Mouse (Mus musculus) forelimb bud, embryonic 11.5 days (tissue): ENCODE measurements around the gene Snw1.

Experiments
- DNase-seq: peaks from one replicate; pipeline ENCODE4 v3.0.0-alpha.2; 2012; ENCODE audit warnings: low read depth, low spot score

Gene Snw1

DNA sequence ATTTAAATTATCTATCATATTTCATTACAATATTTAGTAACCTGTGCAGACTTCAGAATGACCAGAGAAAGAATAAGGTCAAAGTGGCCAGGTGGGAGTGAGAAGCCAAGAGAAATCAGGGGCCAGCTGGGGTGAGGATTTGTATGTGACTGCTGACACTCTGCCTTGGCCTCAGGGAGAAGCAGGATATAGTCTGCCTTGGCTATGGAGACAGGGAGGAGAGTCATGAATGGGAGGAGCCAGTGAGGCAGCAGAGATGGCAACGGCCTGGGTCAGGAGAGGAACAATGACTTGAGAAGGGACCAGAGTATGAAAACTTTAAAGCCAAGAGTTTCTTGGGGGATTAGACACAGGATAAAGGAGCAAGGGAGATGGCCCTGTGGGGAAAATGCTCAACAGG is 48.4 kb downstream of the Snw1 start:
- no peak for DNase-seq

DNA sequence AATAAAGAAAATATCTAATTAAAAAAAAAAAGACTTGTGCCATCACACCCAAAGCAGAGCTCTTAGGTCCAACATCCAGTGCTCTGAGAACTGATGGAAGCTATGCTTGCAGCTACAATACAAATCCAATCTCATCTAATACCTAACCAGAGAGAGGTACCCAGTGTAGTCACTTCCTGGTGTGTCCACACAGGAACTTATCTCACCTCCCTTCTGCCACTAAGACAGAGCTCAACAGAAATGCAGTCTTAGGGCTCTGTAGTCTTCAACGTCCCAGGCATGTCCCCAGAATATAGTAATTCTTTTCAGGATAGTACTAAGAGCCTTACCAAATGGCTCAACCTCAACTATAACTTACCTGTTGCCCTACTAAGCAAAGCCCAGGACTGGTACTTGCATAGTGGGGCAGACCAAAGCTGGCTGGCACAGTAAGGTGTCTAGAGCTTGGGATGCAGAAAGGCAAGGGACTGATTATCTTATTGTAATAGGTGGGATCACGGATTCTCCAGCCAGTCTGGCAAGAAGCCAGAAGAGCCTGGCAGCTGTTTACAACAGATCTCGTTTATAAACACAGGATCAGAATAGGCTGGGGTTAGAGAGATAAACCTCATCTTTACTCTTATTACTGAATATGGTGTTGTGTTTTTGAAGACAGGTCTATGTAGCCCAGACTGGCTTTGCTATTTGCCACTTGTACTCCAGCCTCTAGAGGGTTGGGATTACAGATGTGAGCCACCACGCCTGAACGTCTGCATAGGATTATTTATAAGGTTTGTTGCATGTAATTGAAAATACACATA is 50.2 kb downstream of the Snw1 start:
- DNase-seq, result no peak

DNA sequence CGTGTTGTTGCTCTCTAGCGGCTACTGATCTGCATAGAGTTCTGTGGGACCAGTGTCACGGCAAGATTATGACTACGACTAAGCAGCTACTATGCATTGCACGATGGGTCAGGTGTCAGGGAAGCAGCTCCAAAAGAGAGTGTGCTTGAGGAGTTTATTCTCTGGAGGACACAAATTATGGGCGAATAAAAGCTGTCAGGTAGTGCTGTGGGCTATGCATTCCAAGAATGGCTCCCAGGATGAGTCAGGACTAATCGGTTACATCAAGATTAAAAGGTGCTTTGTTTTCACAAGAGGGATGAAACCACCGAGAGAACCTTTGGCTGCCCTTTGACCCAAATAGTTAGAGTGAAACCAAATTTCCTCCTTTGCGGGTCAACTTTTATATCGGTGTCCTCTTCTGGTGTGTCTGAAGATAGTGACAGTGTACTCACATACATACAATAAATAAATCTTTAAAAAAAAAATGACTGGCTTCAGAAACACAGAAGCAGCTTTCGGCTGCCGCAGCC is 52.0 kb downstream of the Snw1 start:
- DNase-seq, result no peak

DNA sequence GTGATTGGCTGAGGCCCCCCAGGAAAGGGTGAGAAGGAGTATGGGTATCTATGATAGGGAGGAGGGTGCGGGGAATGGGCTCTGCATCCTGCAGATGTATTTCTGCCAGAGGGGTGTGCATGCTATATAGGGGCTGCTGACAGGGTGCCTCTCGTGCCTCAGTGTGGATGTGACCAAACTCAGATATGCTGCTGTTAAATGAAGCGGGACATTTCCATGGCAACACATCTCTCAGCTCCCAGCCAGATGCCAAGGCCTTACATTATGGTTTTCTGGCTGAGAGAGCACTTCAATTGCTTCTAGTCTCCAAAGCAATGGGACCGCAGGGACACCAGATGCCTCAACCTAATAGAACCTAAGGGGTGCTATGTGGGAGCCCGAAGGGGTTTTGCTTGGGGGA is 53.2 kb downstream of the Snw1 start:
- DNase-seq, result no peak

DNA sequence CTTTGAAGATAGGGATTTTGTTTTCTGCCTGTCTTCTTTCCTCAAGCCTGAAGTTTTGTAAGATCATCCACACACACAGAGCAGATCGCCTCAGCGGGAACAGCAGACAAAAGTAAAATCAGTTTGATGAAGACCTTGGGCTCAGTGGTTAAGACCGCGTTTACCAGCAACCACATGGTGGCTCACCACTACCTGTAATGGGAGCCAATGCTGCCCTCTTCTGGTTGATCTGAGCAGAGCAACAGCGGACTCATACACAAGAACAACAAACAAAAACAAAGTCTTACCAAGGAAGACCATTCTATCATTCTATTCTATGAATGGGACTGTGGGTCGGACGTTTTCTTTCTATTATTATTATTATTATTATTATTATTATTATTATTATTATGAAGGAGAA is 55.4 kb downstream of the Snw1 start:
- peak; percentile 68 for DNase-seq

DNA sequence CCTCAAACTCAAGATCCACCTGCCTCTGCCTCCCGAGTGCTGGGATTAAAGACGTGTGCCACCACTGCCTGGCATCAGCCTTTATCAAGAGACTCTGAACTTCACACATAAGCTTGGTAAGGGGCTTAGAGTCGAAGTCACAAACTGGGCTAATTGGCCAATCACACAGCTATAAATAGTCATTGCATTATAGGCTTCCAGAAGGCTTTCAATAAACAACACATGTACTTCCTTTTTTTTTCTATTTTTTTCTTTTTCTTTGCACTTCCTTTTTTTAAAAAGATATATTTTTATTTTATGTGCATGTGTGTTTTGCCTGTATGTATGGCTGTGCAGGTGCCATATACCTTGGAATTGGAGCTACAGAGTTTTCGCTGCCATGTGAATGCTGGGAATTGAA is 56.7 kb downstream of the Snw1 start:
- no peak for DNase-seq

DNA sequence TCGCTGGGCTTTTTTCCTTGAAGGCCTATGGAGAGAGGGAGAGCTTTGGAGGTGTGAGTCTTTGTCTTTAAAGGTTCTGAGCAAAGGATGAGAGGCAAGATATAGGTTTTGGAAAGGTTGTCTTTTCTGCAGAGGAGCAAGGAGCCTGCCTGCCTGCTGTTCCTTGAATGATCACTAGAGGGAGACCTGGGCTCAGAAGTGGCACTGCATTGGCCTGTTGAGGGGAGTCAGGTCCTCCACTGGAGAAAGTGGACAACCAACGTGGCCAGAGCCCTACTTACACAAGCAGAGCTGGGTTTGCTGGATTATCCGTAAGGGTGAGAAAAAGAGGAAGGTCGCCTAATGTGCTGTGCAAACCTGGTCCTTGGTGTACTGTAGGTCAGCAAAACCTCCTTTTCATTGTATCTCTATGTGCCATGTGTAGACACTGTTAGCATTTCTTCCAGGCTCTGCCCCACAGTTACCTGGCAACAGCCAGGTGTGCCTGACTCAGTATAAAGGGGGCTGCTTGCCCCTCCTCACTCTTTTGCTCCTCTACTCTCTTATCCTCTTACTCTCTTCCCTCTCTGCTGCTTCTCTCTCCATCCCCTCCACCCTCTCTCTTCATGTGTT is 58.8 kb downstream of the Snw1 start:
- DNase-seq, result peak; percentile 61

DNA sequence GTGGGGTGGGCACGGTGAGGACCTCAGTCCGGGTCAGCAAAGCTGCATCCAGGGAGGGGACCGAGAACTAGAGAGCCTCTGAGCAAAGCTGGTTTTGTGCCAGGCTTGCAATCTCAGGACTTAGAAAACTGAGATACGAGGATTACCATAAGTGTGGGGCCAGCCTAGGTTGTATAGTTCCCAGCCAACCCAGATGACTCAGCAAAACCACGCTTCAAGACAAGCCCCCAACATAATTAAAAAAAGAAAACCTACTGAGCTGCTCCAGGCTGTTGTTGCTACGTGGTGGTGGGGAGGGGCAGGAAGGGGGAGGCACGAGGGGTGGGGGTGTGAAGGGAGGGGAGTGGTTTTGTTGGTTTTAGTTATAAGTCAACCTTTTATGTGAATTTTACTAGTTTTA is 61.1 kb downstream of the Snw1 start:
- no peak for DNase-seq

DNA sequence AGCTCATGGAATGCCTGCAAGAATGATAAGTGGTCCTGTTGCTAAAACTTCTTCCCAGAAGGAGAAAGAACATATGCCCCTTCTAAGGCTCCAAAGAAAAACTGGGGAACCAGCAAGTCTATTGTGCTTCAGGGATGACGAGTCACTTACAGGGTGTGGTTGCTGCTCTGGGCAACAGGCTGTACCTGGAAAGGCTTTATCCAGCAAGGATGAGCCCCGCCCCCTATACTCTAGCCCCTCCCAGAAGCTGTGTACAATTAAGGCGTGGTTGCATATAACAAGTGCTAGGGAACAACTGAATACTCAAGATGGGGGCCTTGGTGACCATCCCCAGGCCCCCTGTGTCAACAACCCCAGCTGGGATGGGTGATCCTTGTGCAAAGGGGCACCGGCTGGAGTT is 63.0 kb downstream of the Snw1 start:
- no peak for DNase-seq

DNA sequence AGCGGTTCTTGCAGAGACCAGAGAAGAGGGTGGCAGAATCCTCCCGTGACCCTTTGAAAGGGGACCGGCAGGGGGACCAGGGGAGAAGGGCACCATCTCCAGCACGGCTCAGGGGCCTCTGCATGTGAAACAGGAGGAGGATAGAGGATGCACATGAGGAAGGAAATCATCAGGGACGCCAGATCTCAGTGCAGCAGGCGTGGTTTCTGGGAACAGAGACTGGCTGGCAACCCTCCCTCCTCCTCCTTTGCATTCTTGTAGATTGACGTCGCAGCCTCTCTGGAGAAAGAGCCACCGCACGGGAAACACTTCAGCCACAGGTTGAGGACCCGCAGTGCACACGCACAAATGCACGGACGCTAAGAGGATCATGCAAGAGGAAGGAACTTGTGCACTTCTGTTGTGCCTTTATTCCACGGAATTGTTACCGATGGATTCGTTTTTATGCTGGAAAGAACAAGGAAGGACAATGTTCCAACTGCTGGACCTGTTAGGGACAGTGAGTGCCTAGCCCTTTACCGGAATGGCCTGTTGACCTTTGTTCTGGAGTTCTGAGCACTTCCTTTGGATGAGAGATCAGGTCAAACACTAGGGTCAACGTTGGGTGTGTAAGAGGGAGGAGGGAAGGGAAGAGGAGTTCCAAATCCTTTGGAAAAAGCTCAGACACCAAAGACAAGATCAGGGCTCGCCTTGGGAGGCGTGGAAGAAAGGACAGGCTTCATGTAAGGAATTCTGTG is 64.0 kb downstream of the Snw1 start:
- DNase-seq, result no peak

DNA sequence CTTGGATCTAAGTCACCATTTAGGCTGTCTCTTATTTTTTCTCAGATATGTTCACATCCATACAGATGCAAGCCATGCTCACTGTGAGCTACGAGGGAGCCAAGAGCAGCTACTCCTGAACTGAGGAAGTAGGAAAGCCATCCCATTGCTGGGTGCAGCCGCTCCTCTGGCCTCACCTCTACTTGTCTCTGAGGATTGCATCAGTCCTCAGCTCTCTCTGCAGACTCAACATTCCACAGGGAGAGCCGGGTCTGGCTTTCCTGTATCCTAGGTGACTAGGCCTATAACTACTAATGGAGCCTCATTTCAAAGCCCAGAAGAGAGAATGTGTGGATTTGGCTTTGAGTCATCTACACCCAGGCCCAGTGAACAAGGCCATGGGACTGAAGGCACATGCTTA is 66.4 kb downstream of the Snw1 start:
- DNase-seq, result no peak

DNA sequence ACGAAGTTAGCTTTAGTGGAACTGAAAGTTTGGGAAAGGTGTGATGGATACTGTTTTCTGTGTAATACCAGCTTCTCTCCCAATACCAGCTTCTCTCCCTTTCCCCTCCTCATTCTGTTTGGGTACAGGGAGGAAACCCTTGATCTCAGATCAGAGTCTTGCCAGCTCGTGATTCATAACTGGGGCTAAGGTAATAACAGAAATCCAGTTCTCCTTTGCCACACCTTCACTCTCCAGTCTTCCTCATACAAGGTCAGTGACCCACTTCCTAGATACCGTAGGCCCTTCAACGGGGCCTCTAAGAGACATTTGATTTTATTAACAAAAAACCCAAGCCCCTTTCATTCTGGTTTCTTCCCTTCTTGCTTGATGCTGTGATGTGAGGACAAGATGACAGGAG is 66.9 kb downstream of the Snw1 start:
- DNase-seq, result no peak

DNA sequence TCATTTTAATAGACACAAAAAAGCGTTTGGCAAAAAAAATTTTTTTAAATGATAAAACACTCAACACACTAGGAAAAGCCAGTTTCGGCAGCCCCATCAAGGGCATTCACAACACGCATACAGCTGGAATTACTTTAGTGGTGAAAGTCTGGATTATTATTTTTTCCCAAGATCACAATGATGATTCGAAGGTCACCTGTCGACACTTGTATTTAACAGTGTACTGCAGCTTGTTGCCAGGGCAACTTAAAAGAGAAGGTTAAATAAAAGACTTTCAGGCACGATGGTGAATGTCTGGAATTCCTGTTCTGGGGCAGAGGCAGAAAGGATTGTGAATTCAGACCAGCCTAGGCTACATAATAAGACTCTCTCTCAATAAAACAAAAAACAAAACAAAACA is 70.2 kb downstream of the Snw1 start:
- peak; percentile 60 for DNase-seq

DNA sequence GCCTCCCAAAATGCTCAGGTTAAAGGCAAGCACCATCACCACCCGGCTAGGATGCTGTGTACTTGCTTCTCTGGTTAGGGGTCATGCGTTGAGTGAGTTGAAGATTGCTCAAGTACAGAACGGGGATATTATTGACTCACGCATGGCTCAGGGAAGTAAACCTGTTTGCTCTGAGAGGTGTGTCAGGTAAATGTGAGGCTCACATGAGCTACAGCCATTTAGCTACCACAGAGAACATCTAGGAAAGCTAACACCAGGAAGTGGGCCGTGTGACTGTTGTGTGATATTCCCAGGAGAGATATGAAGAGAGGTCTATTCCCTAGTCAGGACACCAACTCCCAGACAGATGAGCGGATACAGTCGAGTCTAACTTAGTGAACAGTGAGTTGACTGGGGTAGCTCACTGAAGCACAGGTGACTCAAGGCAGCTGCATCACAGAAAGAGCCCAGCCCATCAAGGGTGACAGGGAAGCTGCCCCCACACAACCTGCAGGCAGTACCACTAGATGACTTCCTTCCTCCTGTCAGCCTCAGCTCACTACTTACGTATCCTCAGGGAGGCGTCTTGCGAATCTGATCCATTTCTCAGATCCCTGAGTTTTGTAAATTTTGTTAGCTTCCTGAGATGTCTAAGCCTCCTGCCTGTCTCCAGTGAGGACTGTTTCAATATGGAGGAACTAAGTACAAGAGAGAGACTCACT is 72.8 kb downstream of the Snw1 start:
- DNase-seq, result no peak
